Mouse (Mus musculus) midbrain, postnatal 0 days (tissue): ENCODE data around the gene Dcbld1. TPM values are rescaled to one million over a fixed set of nuclear protein-coding genes. Genes with fewer than 3 reads are reported as not detected.
"Not testable (repeated sequence)": the region's sequence is repeated elsewhere in the genome, so short reads cannot be mapped to it uniquely, and the experiment has no call there.

ENCODE experiments used
- ATAC-seq: fragments of 200-750 bp; cut with Nextera tagmentation; 2 replicates; pipeline ENCODE4 v1.8.0; 2017; ENCODE audit warnings: moderate number of reproducible peaks, mild to moderate bottlenecking, moderate TSS enrichment, moderate library complexity; ENCODE audit not compliant: low FRiP score
- DNase-seq: peaks from one replicate; pipeline ENCODE4 v3.0.0-alpha.2; 2015; ENCODE audit warnings: low spot score
- H3K27ac ChIP-seq: fragments of 300-500 bp; sonication (generic); 2 replicates; pipeline ENCODE4 v1.5.1; 2014; ENCODE audit warnings: low read depth, mild to moderate bottlenecking, low read length, mixed read lengths
- H3K27me3 ChIP-seq: fragments of 300-500 bp; sonication (generic); 2 replicates; pipeline ENCODE4 v1.6.1; 2014; ENCODE audit warnings: low read length, control low read depth, mixed read lengths; ENCODE audit not compliant: insufficient read depth
- H3K36me3 ChIP-seq: fragments of 300-500 bp; sonication (generic); 2 replicates; pipeline ENCODE4 v1.6.1; 2014; ENCODE audit warnings: low read length, control low read depth, mixed read lengths; ENCODE audit not compliant: insufficient read depth
- H3K4me1 ChIP-seq: fragments of 300-500 bp; sonication (generic); 2 replicates; pipeline ENCODE4 v1.6.1; 2014; ENCODE audit warnings: mild to moderate bottlenecking, control low read depth, antibody characterized with exemption, low read length, mixed read lengths; ENCODE audit not compliant: insufficient read depth
- H3K4me2 ChIP-seq: fragments of 300-500 bp; sonication (generic); 2 replicates; pipeline ENCODE4 v1.6.1; 2014; ENCODE audit warnings: low read depth, mild to moderate bottlenecking, low read length, mixed read lengths; ENCODE audit not compliant: poor library complexity, severe bottlenecking
- H3K4me3 ChIP-seq: fragments of 300-500 bp; sonication (generic); 2 replicates; pipeline ENCODE4 v1.5.1; 2014; ENCODE audit warnings: low read depth, mild to moderate bottlenecking, low read length, moderate library complexity
- H3K9ac ChIP-seq: fragments of 300-500 bp; sonication (generic); replicated peaks from 2 replicates; pipeline ENCODE4 v1.6.1; 2014; ENCODE audit warnings: mild to moderate bottlenecking, low read length, moderate library complexity, mixed read lengths; ENCODE audit not compliant: poor library complexity, severe bottlenecking
- H3K9me3 ChIP-seq: fragments of 300-500 bp; sonication (generic); 2 replicates; pipeline ENCODE4 v1.6.1; 2016; ENCODE audit warnings: low read length, control low read depth
- CTCF ChIP-seq: IDR thresholded peaks from 2 replicates; pipeline ENCODE4 v1.5.1; 2016; ENCODE audit warnings: antibody characterized with exemption, mild to moderate bottlenecking
- WGBS: fragments of 180-500 bp; shearing (Covaris S2); extraction: QIAGEN DNeasy Blood & Tissue Kit; methylation state at CpG from one replicate; pipeline ENCODE4 v1.1.7; 2014; 5-methylcytosine and 5-hydroxymethylcytosine counted together
- polyA plus RNA-seq: library from polyadenylated mRNA; unstranded; fragments of >200 nt; fragmentation: Nextera tagmentation; extraction: Ambion mirVana; gene quantifications from 2 replicates; pipeline ENCODE4 v1.2.1, GENCODE M21; 2015
- total RNA-seq: library from RNA; depleted of rRNA; stranded (reverse); fragments of >200 nt; gene quantifications from 2 replicates; pipeline ENCODE4 v1.2.3, GENCODE M21; 2014

The Dcbld1 gene
- total and polyA plus RNA-seq, 2 experiments from 2014 or later = 11.8 to 20.5 TPM

DNA sequence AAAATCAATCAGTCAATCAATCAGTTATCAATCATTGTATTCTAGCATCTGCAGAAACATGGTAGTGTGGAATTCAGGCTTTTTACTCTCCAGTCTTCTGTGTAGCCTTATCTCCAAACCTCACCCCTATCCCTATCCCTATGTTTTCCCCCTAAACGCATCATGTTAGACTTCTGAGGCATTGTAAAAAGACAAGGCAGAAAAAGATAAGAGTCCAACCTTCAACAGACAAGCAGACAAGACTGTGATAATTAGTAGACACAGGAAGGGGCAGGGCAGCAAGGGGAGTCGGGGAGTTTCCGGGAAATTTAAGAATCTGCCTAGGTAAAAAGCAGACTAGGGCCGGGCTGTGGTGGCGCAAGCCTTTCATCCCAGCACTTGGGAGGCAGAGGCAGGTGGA, 38.0 kb downstream of the Dcbld1 start:
- Histone ChIP-seq H3K27me3 (no peaks in the 10 kb centered on the region), H3K27ac (no peak overlapping the region), H3K4me1 (0 out of 2 replicates have a peak, but pooled peaks cover 3% of the 10 kb centered on the region), H3K9me3 (no peaks in the 10 kb centered on the region), H3K4me2 (no peak overlapping the region), H3K36me3 (no peaks in the 10 kb centered on the region), H3K9ac (no peak overlapping the region), H3K4me3 (no peak overlapping the region)
- DNase-seq = no peak
- TF ChIP-seq CTCF = no peak
- no peak for ATAC-seq
- WGBS = 94% methylated on average over 5 of the region's 5 CpGs

DNA sequence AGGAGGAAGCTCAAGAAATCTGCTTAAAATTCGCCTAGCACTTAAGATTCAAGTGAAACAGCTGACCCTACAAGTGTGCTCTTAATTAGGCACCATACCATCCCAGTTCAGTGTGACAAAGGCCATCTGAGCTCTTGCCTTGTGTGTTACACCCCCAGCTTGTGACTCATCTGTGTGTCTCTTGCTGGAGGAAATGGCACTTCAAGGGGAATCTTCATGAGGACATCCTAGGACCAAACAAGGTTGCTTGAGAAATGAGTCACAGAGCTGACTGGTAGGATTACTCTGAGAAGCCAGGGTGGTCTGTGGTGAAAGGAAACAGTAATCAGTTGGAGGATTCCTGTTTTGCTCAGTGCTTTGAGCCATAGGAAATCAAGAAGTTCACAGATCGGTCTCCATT, 39.6 kb downstream of the Dcbld1 start:
- Histone ChIP-seq H3K9me3 (no peaks in the 10 kb centered on the region), H3K4me1 (0 out of 2 replicates have a peak, but pooled peaks cover 3% of the 10 kb centered on the region), H3K27me3 (no peaks in the 10 kb centered on the region), H3K4me2 (no peak overlapping the region), H3K36me3 (no peaks in the 10 kb centered on the region), H3K9ac (no peak overlapping the region), H3K27ac (no peak overlapping the region), H3K4me3 (no peak overlapping the region)
- no peak for ATAC-seq
- DNase-seq = no peak
- WGBS = 71% methylated on average over 2 of the region's 2 CpGs
- no peak for TF ChIP-seq CTCF

DNA sequence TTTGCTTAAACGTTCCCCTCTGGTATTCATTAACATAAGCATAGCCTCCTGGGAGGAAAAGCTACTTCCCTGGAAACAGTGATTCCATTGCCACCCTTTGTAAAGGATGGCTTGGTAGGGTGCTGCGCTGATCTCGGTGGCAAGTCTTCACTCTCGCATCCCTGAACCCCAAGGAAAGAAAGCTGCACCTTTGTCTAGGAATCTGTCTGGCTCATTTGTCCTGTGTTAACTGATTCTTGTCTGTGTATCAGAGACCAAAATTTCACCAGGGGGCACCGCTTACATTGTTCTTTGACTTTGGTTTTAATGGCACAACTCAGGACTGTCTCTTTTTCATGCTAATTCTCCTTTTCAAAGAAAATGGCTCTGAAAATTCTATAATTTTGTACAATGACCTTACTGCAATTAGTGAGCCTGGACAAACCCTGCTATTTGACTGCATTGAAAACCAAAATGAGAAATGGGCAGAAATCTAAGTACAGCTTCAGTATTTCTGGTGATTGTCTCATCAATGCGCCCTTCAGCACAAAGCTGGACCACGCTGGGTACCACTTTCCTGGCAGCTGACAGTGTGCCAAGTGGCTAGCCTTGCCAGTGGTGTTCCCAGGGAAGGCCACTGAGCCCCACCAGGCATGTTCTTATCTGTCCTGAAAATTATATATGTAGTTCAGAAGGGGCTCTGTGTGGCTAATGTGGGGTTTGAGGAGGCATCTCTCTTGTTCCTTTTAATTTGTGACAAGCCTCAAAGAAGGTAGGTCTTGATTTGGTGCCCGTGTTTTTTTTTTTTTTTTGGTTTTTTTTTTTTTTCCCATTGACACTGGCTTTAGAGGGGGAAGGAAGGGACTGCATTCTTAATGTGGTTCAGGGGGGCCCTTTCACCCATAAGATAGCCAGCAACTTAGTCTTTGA, 40.8 kb downstream of the Dcbld1 start:
- Histone ChIP-seq H3K9ac (0 out of 2 replicates have a peak overlapping the region, but pooled peaks have one; percentile 42), H3K4me2 (peak overlapping the region; percentile 12; the same call in 1 of the 2 replicates), H3K4me1 (0 out of 2 replicates have a peak, but pooled peaks cover 3% of the 10 kb centered on the region), H3K9me3 (no peaks in the 10 kb centered on the region), H3K27me3 (no peaks in the 10 kb centered on the region), H3K4me3 (no peak overlapping the region), H3K27ac (no peak overlapping the region), H3K36me3 (no peaks in the 10 kb centered on the region)
- no peak for TF ChIP-seq CTCF
- no peak for ATAC-seq
- DNase-seq = peak; percentile 67
- 13% methylated on average over 8 of the region's 8 CpGs for WGBS

DNA sequence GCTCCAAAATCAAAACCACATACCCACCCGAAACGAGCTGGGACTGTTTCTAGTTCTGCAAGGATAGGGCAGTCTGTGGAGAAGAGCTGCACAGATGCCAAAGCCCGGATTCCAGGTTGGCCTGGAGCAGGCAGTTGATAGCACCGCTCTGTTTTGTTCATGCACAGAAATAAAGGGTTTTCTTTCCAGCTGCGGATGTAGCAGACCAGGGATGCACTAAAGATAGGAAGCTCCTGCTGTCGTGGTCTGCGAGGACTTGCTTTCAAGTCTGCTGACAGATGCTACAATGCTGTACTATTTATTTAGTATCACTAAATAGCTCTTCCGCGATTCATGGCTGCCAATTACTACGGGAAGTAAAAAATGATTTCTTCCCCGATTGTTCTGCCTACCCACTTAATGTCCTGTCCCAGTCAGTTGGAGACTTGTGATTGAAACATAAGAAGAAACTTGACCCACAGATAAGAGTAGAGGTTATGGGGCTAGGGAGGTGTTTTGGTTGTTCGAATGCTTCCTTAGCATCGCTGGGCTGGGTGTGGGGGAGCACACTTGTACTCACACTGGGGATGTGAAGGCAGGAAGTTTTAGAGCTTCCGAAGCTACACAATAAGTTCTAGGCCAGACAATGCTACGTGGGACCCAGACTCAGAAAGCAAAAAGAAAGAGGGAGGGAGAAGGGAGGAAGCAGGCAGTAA, 41.6 kb downstream of the Dcbld1 start:
- ATAC-seq (no peak), DNase-seq (peak; percentile 17)
- 33% methylated on average over 15 of the region's 15 CpGs for WGBS
- Histone ChIP-seq H3K4me3 (no peak overlapping the region), H3K4me2 (peak overlapping the region; percentile 12; the same call in 1 of the 2 replicates), H3K9ac (peak overlapping the region; percentile 42; the same call in 1 of the 2 replicates), H3K27me3 (no peaks in the 10 kb centered on the region), H3K4me1 (0 out of 2 replicates have a peak, but pooled peaks cover 3% of the 10 kb centered on the region), H3K36me3 (no peaks in the 10 kb centered on the region), H3K9me3 (no peaks in the 10 kb centered on the region), H3K27ac (no peak overlapping the region)
- TF ChIP-seq CTCF = no peak

DNA sequence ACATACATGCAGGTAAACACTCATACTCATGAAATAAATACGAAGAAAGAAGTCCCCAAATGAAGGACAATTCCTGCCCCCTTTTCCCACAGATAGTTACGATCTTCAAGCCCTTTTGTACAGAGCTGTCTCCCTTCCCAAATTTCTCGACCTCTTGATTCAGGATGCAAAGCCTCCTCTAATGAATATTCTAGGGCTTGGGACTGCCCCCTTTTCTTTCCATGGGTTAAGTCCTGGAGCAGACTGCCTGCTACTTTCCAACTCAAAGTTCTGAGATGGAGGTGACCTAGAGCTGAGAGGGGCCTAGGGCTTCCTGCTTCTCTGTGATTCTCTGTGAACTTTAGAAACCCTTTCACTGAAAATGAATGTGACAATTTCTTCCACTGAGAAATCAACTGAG, 43.2 kb downstream of the Dcbld1 start:
- no peaks in the 10 kb centered on the region for H3K27me3 ChIP-seq
- 89% methylated on average over 3 of the region's 3 CpGs for WGBS

DNA sequence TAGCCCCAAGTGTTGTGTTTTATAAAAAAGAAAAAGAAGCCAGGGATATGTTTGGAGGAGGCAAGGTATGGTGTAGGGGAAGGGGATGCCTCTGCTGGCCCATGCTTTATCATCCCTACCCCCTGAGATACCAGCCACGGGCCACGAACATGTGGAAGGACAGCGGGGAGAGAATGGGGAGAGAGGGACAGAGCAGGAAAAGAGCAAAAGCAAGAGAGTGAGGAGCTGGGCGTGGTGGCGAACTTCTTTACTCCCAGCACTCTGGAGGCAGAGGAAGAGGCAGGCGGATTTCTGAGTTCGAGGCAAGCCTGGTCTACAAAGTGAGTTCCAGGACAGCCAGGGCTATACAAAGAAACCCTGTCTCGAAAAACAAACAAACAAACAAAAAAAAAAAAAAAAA, 44.1 kb downstream of the Dcbld1 start:
- not testable (repeated sequence) for H3K27me3 ChIP-seq, H3K4me3 ChIP-seq, ATAC-seq, H3K4me2 ChIP-seq, H3K9me3 ChIP-seq, H3K4me1 ChIP-seq, DNase-seq, H3K27ac ChIP-seq, H3K36me3 ChIP-seq, H3K9ac ChIP-seq
- WGBS = 97% methylated on average over 8 of the region's 8 CpGs

More for the DNA sequence above, 43.2 kb downstream of the Dcbld1 start:
- Histone ChIP-seq H3K27ac (no peak overlapping the region), H3K36me3 (no peaks in the 10 kb centered on the region), H3K9me3 (no peaks in the 10 kb centered on the region), H3K4me3 (no peak overlapping the region), H3K4me1 (peaks cover 3% of the 10 kb centered on the region; the same call in 1 of the 2 replicates), H3K4me2 (no peak overlapping the region), H3K9ac (no peak overlapping the region)
- ATAC-seq (no peak), DNase-seq (no peak)
- no peak for TF ChIP-seq CTCF
